Mouse (Mus musculus) right cerebral cortex, postnatal 10 days (tissue): ENCODE results near the gene Apip.

Experiments used
- DNase-seq, 2 experiments: peaks; one replicate each; pipeline ENCODE4 v3.0.0; 2021; ENCODE audit warnings: low spot score in 2 of 2

Apip gene

GRCm38 (mm10) chr2:103102595-103102994 is 29.1 kb downstream of the Apip start:
- DNase-seq, result no peak

GRCm38 (mm10) chr2:103106172-103106571 is 32.7 kb downstream of the Apip start:
- no peak for DNase-seq

- DNase-seq, result no peak
Observed at GRCm38 (mm10) chr2:103111669-103112068, 38.2 kb downstream of the Apip start.

DNA sequence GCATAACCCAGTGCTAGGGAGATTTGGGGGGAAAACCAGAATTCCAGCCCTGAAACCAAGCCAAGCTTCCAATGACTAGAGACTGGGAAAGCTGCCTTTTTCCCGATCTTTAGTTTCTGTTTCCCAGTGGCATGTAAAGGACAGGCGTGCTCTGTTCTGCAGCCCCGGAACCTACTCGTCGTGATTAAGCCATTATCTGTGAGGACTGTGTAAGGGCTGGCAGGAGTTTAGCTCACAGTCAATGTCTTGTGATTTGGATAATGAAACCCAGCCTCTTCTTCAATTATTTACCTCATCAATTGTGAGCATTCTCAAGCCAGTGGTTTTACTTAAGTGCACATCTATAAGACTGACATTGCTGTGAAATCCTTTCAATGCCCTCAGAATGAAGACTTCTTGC is 43.7 kb downstream of the Apip start:
- no peak for DNase-seq

- DNase-seq, result no peak
Observed at GRCm38 (mm10) chr2:103118324-103119196, 45.1 kb downstream of the Apip start.

GRCm38 (mm10) chr2:103119197-103119854 is 45.9 kb downstream of the Apip start:
- no peak for DNase-seq

DNA sequence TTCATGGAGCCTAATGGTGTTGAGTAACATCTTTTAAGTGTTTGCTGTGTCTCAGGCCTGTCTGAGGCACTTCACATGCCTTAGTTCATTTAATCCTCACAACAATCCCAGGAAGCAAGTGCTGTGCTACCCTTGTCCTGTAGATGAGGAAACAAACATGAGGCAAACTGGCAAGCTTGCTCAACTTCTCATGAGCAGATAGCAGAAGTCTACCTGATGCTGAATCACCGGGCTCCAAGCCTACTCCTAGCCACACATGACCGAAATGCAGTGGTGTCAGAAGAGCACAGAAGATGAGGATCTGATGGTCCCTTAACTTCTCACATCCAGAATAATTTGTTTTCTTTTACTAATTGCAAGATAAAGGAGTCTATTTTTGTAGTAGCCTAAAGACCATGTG is 56.2 kb downstream of the Apip start:
- DNase-seq, result no peak

GRCm38 (mm10) chr2:103131145-103131544 is 57.7 kb downstream of the Apip start:
- no peak for DNase-seq

GRCm38 (mm10) chr2:103138529-103139265 is 65.2 kb downstream of the Apip start:
- no peak for DNase-seq
